Mouse (Mus musculus) limb, embryonic 13.5 days (tissue): Measurements from ENCODE around the gene Fis1. TPM values are rescaled to one million over a fixed set of nuclear protein-coding genes. Genes with fewer than 3 reads are reported as not detected.
"Not testable (repeated sequence)": the region's sequence is repeated elsewhere in the genome, so short reads cannot be mapped to it uniquely, and the experiment has no call there.

Experiments used
- ATAC-seq: fragments of 200-750 bp; cut with Nextera tagmentation; 2 replicates; pipeline ENCODE4 v1.8.0; 2017; ENCODE audit warnings: low read depth, moderate number of reproducible peaks, moderate TSS enrichment; ENCODE audit not compliant: low FRiP score
- H3K27ac ChIP-seq: fragments of 300-500 bp; sonication (generic); 2 replicates; pipeline ENCODE4 v1.5.1; 2015; ENCODE audit warnings: inconsistent platforms, mild to moderate bottlenecking, moderate library complexity
- H3K27me3 ChIP-seq: fragments of 300-500 bp; sonication (generic); 2 replicates; pipeline ENCODE4 v1.6.1; 2015; ENCODE audit warnings: mild to moderate bottlenecking, inconsistent platforms
- H3K36me3 ChIP-seq: fragments of 300-500 bp; sonication (generic); 2 replicates; pipeline ENCODE4 v1.6.1; 2015; ENCODE audit warnings: inconsistent platforms, mild to moderate bottlenecking, moderate library complexity
- H3K4me1 ChIP-seq: fragments of 300-500 bp; sonication (generic); 2 replicates; pipeline ENCODE4 v1.6.1; 2015; ENCODE audit warnings: inconsistent platforms
- H3K4me2 ChIP-seq: fragments of 300-500 bp; sonication (generic); replicated peaks from 2 replicates; pipeline ENCODE4 v1.6.1; 2015; ENCODE audit warnings: inconsistent platforms, mild to moderate bottlenecking, moderate library complexity
- H3K4me3 ChIP-seq: fragments of 300-500 bp; sonication (generic); 2 replicates; pipeline ENCODE4 v1.5.1; 2015; ENCODE audit warnings: moderate library complexity, mild to moderate bottlenecking, inconsistent platforms
- H3K9ac ChIP-seq: fragments of 300-500 bp; sonication (generic); 2 replicates; pipeline ENCODE4 v1.6.1; 2015; ENCODE audit warnings: mild to moderate bottlenecking, inconsistent platforms
- H3K9me3 ChIP-seq: fragments of 300-500 bp; sonication (generic); 2 replicates; pipeline ENCODE4 v1.6.1; 2016; ENCODE audit warnings: inconsistent platforms
- WGBS: fragments of 180-500 bp; shearing (Covaris S2); methylation state at CpG from one replicate; pipeline ENCODE4 v1.1.7; 2015; 5-methylcytosine and 5-hydroxymethylcytosine counted together
- polyA plus RNA-seq: library from polyadenylated mRNA; unstranded; fragments of >200 nt; fragmentation: Nextera tagmentation; extraction: Ambion mirVana; gene quantifications from 2 replicates; pipeline ENCODE4 v1.2.1, GENCODE M21; 2015

Gene Fis1
- polyA plus RNA-seq, 1 experiment from 2014 or later = 263 TPM

GRCm38 (mm10) chr5:136943382-136943781 lies 9.7 kb upstream of the Fis1 start:
- no peak for ATAC-seq
- Histone ChIP-seq H3K27me3 (no peaks in the 10 kb centered on the region), H3K27ac (no peak overlapping the region), H3K4me1 (no peaks in the 10 kb centered on the region), H3K9me3 (no peaks in the 10 kb centered on the region), H3K4me2 (no peak overlapping the region), H3K36me3 (no peaks in the 10 kb centered on the region), H3K9ac (no peak overlapping the region), H3K4me3 (no peak overlapping the region)
- WGBS = 83% methylated on average over 2 of the region's 2 CpGs

- Histone ChIP-seq H3K4me3 (no peak overlapping the region), H3K36me3 (no peaks in the 10 kb centered on the region), H3K9ac (no peak overlapping the region), H3K4me2 (no peak overlapping the region), H3K27ac (no peak overlapping the region), H3K9me3 (no peaks in the 10 kb centered on the region), H3K27me3 (no peaks in the 10 kb centered on the region), H3K4me1 (no peaks in the 10 kb centered on the region)
- no peak for ATAC-seq
- WGBS = 79% methylated on average over 12 of the region's 12 CpGs
Measured at GRCm38 (mm10) chr5:136945084-136945483, 8.0 kb upstream of the Fis1 start.

- ATAC-seq = no peak
- Histone ChIP-seq H3K4me2 (no peak overlapping the region), H3K4me1 (no peaks in the 10 kb centered on the region; the same call in 1 of the 2 replicates), H3K9ac (no peak overlapping the region), H3K27me3 (no peaks in the 10 kb centered on the region), H3K36me3 (no peaks in the 10 kb centered on the region), H3K27ac (no peak overlapping the region), H3K9me3 (no peaks in the 10 kb centered on the region), H3K4me3 (no peak overlapping the region)
Measured at GRCm38 (mm10) chr5:136947874-136948273, 5.2 kb upstream of the Fis1 start.

GRCm38 (mm10) chr5:136949551-136950336 lies 3.3 kb upstream of the Fis1 start:
- 85% methylated on average over 14 of the region's 14 CpGs for WGBS
- not testable (repeated sequence) for H3K4me3 ChIP-seq, H3K4me2 ChIP-seq

GRCm38 (mm10) chr5:136950521-136950920 lies 2.6 kb upstream of the Fis1 start:
- 89% methylated on average over 6 of the region's 6 CpGs for WGBS
- Histone ChIP-seq H3K27ac (no peak overlapping the region), H3K4me3 (no peak overlapping the region), H3K4me2 (no peak overlapping the region), H3K27me3 (no peaks in the 10 kb centered on the region), H3K9me3 (no peaks in the 10 kb centered on the region), H3K9ac (no peak overlapping the region), H3K36me3 (no peaks in the 10 kb centered on the region; the same call in 1 of the 2 replicates), H3K4me1 (peaks cover 14% of the 10 kb centered on the region)
- no peak for ATAC-seq

More at GRCm38 (mm10) chr5:136949551-136950336, 3.3 kb upstream of the Fis1 start:
- not testable (repeated sequence) for H3K27me3 ChIP-seq, H3K27ac ChIP-seq, H3K9ac ChIP-seq, H3K36me3 ChIP-seq, ATAC-seq, H3K9me3 ChIP-seq
- peaks cover 11% of the 10 kb centered on the region for H3K4me1 ChIP-seq

- peaks cover 14% of the 10 kb centered on the region for H3K4me1 ChIP-seq
- no peak overlapping the region for H3K27ac ChIP-seq
- no peak overlapping the region for H3K4me3 ChIP-seq
- no peak overlapping the region for H3K9ac ChIP-seq
- H3K9me3 ChIP-seq = no peaks in the 10 kb centered on the region
- peak overlapping the region; percentile 75 for H3K4me2 ChIP-seq
- H3K27me3 ChIP-seq = no peaks in the 10 kb centered on the region
- H3K36me3 ChIP-seq = peaks cover 3% of the 10 kb centered on the region; the same call in 1 of the 2 replicates
- 80% methylated on average over 4 of the region's 4 CpGs for WGBS
- ATAC-seq = no peak
Measured at GRCm38 (mm10) chr5:136952153-136952552, 922 bp upstream of the Fis1 start.

GRCm38 (mm10) chr5:136953440-136953951 lies 421 bp downstream of the Fis1 start:
- Histone ChIP-seq H3K4me3 (peak overlapping the region; percentile 65), H3K9ac (peak overlapping the region; percentile 77), H3K36me3 (peaks cover 10% of the 10 kb centered on the region), H3K4me1 (peaks cover 14% of the 10 kb centered on the region), H3K27me3 (no peaks in the 10 kb centered on the region), H3K9me3 (no peaks in the 10 kb centered on the region), H3K4me2 (peak overlapping the region; percentile 75), H3K27ac (peak overlapping the region; percentile 12)
- 2% methylated on average over 12 of the region's 12 CpGs for whole genome bisulfite sequencing
- ATAC-seq = peak; percentile 21; the same call in 1 of the 2 replicates

GRCm38 (mm10) chr5:136955622-136956021 lies 2.5 kb downstream of the Fis1 start:
- no peak for ATAC-seq

GRCm38 (mm10) chr5:136957250-136957649 lies 4.2 kb downstream of the Fis1 start:
- whole genome bisulfite sequencing = 92% methylated on average over 1 of the region's 1 CpGs

More at GRCm38 (mm10) chr5:136955622-136956021, 2.5 kb downstream of the Fis1 start:
- Histone ChIP-seq H3K9ac (no peak overlapping the region), H3K4me2 (no peak overlapping the region), H3K36me3 (peaks cover 14% of the 10 kb centered on the region), H3K4me1 (peaks cover 14% of the 10 kb centered on the region), H3K9me3 (no peaks in the 10 kb centered on the region), H3K27me3 (no peaks in the 10 kb centered on the region), H3K4me3 (no peak overlapping the region), H3K27ac (no peak overlapping the region)
- 84% methylated on average over 4 of the region's 4 CpGs for WGBS

GRCm38 (mm10) chr5:136958991-136959605 lies 6.0 kb downstream of the Fis1 start:
- 73% methylated on average over 5 of the region's 5 CpGs for WGBS
- ATAC-seq = no peak
- no peak overlapping the region for H3K27ac ChIP-seq
- H3K4me2 ChIP-seq = no peak overlapping the region
- no peak overlapping the region for H3K4me3 ChIP-seq
- peaks cover 25% of the 10 kb centered on the region for H3K36me3 ChIP-seq
- H3K9ac ChIP-seq = no peak overlapping the region
- H3K4me1 ChIP-seq = peaks cover 23% of the 10 kb centered on the region
- H3K27me3 ChIP-seq = no peaks in the 10 kb centered on the region
- no peaks in the 10 kb centered on the region for H3K9me3 ChIP-seq

More at GRCm38 (mm10) chr5:136957250-136957649, 4.2 kb downstream of the Fis1 start:
- Histone ChIP-seq H3K27me3 (no peaks in the 10 kb centered on the region), H3K9ac (no peak overlapping the region), H3K4me1 (peaks cover 20% of the 10 kb centered on the region), H3K4me2 (no peak overlapping the region), H3K4me3 (no peak overlapping the region), H3K27ac (no peak overlapping the region), H3K36me3 (peaks cover 14% of the 10 kb centered on the region), H3K9me3 (no peaks in the 10 kb centered on the region)
- no peak for ATAC-seq

GRCm38 (mm10) chr5:136960053-136960452 lies 7.0 kb downstream of the Fis1 start:
- H3K36me3 ChIP-seq = peaks cover 35% of the 10 kb centered on the region
- no peak overlapping the region for H3K4me3 ChIP-seq
- no peaks in the 10 kb centered on the region for H3K27me3 ChIP-seq
- H3K4me2 ChIP-seq = no peak overlapping the region
- 94% methylated on average over 6 of the region's 6 CpGs for WGBS
- H3K9ac ChIP-seq = no peak overlapping the region
- peaks cover 13% of the 10 kb centered on the region for H3K4me1 ChIP-seq
- no peak overlapping the region for H3K27ac ChIP-seq
- H3K9me3 ChIP-seq = no peaks in the 10 kb centered on the region
- ATAC-seq = no peak

GRCm38 (mm10) chr5:136961334-136961982 lies 8.4 kb downstream of the Fis1 start:
- Histone ChIP-seq H3K9me3 (no peaks in the 10 kb centered on the region), H3K4me3 (peak overlapping the region; percentile 59), H3K9ac (peak overlapping the region; percentile 84), H3K36me3 (peaks cover 49% of the 10 kb centered on the region), H3K4me1 (peaks cover 20% of the 10 kb centered on the region), H3K27ac (peak overlapping the region; percentile 73; the same call in 1 of the 2 replicates), H3K27me3 (no peaks in the 10 kb centered on the region), H3K4me2 (peak overlapping the region; percentile 83)
- WGBS = 29% methylated on average over 5 of the region's 5 CpGs
- peak; percentile 44; the same call in 1 of the 2 replicates for ATAC-seq
